Mouse (Mus musculus): ENCODE data around the gene Lrrc46.

- TF ChIP-seq CTCF (IDR thresholded peaks at IDR 0.05; ENCODE audit: extremely low read depth, insufficient read depth, insufficient read length, insufficient replicate concordance) (no peak), POLR2A (IDR thresholded peaks at IDR 0.05; ENCODE audit: low read depth, low read length) (no peak)
Measured at GRCm38 (mm10) chr11:97031977-97032376, 9.2 kb downstream of the Lrrc46 start.

All from spleen, adult 2 months (tissue).